ENCODE assay signal across 8 mouse cellular contexts in genomic region chr6:142387755-142388271, GRCm38 (mm10). TPM values are rescaled to one million over a fixed set of nuclear protein-coding genes. Genes with fewer than 3 reads are reported as not detected.
DNase-seq lines count a peak whose midpoint lies in the region; ATAC-seq and TF ChIP-seq lines count a peak whose summit lies in the region.

No protein-coding gene starts in this region.

- no peak overlapping the region for H3K27ac ChIP-seq in hindbrain, embryonic 11.5 days (ENCODE audit: low read depth, low read length)
- no peak overlapping the region for H3K27ac ChIP-seq in midbrain, embryonic 14.5 days (replicated peaks; ENCODE audit: low read depth, low read length)

- peak overlapping the region; percentile 76 for H3K4me2 ChIP-seq in hindbrain, embryonic 11.5 days (replicated peaks; ENCODE audit: low read depth, low read length)
- peak overlapping the region; percentile 71 for H3K4me2 ChIP-seq in midbrain, embryonic 14.5 days (ENCODE audit: low read length)

- ATAC-seq in Patski, result peak; percentile 14
- no peak for ATAC-seq in hindbrain, embryonic 11.5 days (ENCODE audit: low FRiP score)
- ATAC-seq in midbrain, embryonic 14.5 days (ENCODE audit: low FRiP score, low TSS enrichment), result no peak
- ATAC-seq in cerebellum, adult (ENCODE audit: insufficient number of reproducible peaks, low FRiP score, low TSS enrichment), result no peak

- H3K4me3 ChIP-seq in hindbrain, embryonic 11.5 days (ENCODE audit: low read depth, low read length), result peak overlapping the region; percentile 98
- H3K4me3 ChIP-seq in midbrain, embryonic 14.5 days (replicated peaks; ENCODE audit: low read depth, low read length), result peak overlapping the region; percentile 99

- in situ Hi-C loops in Patski (cut with MboI; ENCODE audit: low pct_unique_long_range_greater_than_20kb), result no loop called here

- no peaks in the 10 kb centered on the region for H3K9me3 ChIP-seq in hindbrain, embryonic 11.5 days (ENCODE audit: control insufficient read depth, low read length)
- no peaks in the 10 kb centered on the region for H3K9me3 ChIP-seq in midbrain, embryonic 14.5 days (ENCODE audit: control insufficient read depth, low read length)

- H3K9ac ChIP-seq in hindbrain, embryonic 11.5 days (ENCODE audit: low read depth, low read length), result peak overlapping the region; percentile 88
- peak overlapping the region; percentile 81 for H3K9ac ChIP-seq in midbrain, embryonic 14.5 days (replicated peaks; ENCODE audit: low read length)

- DNase-seq in kidney, adult 9 months, result peak; percentile 17
- no peak for DNase-seq in kidney, postnatal 14 days
- DNase-seq in Patski (ENCODE audit: low read depth, low spot score), result no peak
- no peak for DNase-seq in hindbrain, embryonic 11.5 days (ENCODE audit: low spot score)
- DNase-seq in midbrain, embryonic 14.5 days, result no peak
- DNase-seq in frontal cortex, postnatal 25 days (ENCODE audit: low spot score in 2 of 2), result no peak
- no peak for DNase-seq in urinary bladder, postnatal 10 days (ENCODE audit: low spot score)

- POLR2A ChIA-PET in Patski (lab: Charles Lee), result interaction anchor here (0.6 kb wide), 3 partner anchors 21 to 274 kb away, joined by 3 to 4 read pairs (median 3); no protein-coding TSS in a partner anchor

- H3K4me1 ChIP-seq in hindbrain, embryonic 11.5 days (replicated peaks; ENCODE audit: control insufficient read depth, insufficient read depth, low read length), result no peaks in the 10 kb centered on the region
- H3K4me1 ChIP-seq in midbrain, embryonic 14.5 days (ENCODE audit: control insufficient read depth, insufficient read depth, low read length), result peaks cover 18% of the 10 kb centered on the region; the same call in 1 of the 2 replicates

- no peaks in the 10 kb centered on the region for H3K36me3 ChIP-seq in hindbrain, embryonic 11.5 days (ENCODE audit: control insufficient read depth, insufficient read depth, low read length)
- H3K36me3 ChIP-seq in midbrain, embryonic 14.5 days (ENCODE audit: control insufficient read depth, insufficient read depth, low read length), result peaks cover 5% of the 10 kb centered on the region; the same call in 1 of the 2 replicates

- 28% methylated on average over 8 of the region's 8 CpGs for WGBS in hindbrain, embryonic 11.5 days
- WGBS in midbrain, embryonic 14.5 days, result 22% methylated on average over 8 of the region's 8 CpGs

- CTCF ChIA-PET in Patski (lab: Charles Lee), result no interaction called here

- no peak for TF ChIP-seq CTCF in Patski (IDR thresholded peaks at IDR 0.05)

- H3K27me3 ChIP-seq in Patski, result no peaks in the 10 kb centered on the region
- H3K27me3 ChIP-seq in hindbrain, embryonic 11.5 days (ENCODE audit: control insufficient read depth, insufficient read depth, low read length), result no peaks in the 10 kb centered on the region
- no peaks in the 10 kb centered on the region for H3K27me3 ChIP-seq in midbrain, embryonic 14.5 days (ENCODE audit: control insufficient read depth, insufficient read depth, low read length)

RNA-seq across cellular contexts. Expression of gene Golt1b, which starts 0.8 kb away (rescaled TPM):
- 44.6 TPM for polyA plus RNA-seq in Patski (2021)
- 117 and 122 TPM in 2 replicates for polyA plus RNA-seq in hindbrain, embryonic 11.5 days (2014; fragmentation: Nextera tagmentation; extraction: Ambion mirVana)
- 92.3 and 108 TPM in 2 replicates for polyA plus RNA-seq in midbrain, embryonic 14.5 days (2014; fragmentation: Nextera tagmentation; extraction: Ambion mirVana)

RNA-seq across cellular contexts. Expression of gene Recql, which starts 0.9 kb away (rescaled TPM):
- polyA plus RNA-seq in Patski (2021), result 16.1 TPM
- polyA plus RNA-seq in hindbrain, embryonic 11.5 days (2014; fragmentation: Nextera tagmentation; extraction: Ambion mirVana), result 34.9 and 41.3 TPM in 2 replicates
- polyA plus RNA-seq in midbrain, embryonic 14.5 days (2014; fragmentation: Nextera tagmentation; extraction: Ambion mirVana), result 28.6 and 35.7 TPM in 2 replicates

RNA-seq across cellular contexts. Expression of gene Spx, which starts 25.4 kb away (rescaled TPM):
- 0.06 TPM for polyA plus RNA-seq in Patski (2021)
- polyA plus RNA-seq in hindbrain, embryonic 11.5 days (2014; fragmentation: Nextera tagmentation; extraction: Ambion mirVana), result 5.7 and 6.3 TPM in 2 replicates
- polyA plus RNA-seq in midbrain, embryonic 14.5 days (2014; fragmentation: Nextera tagmentation; extraction: Ambion mirVana), result 9.8 and 10.0 TPM in 2 replicates

RNA-seq across cellular contexts. Expression of gene Pyroxd1, which starts 42.4 kb away (rescaled TPM):
- 33.0 TPM for polyA plus RNA-seq in Patski (2021)
- 21.2 and 25.9 TPM in 2 replicates for polyA plus RNA-seq in hindbrain, embryonic 11.5 days (2014; fragmentation: Nextera tagmentation; extraction: Ambion mirVana)
- polyA plus RNA-seq in midbrain, embryonic 14.5 days (2014; fragmentation: Nextera tagmentation; extraction: Ambion mirVana), result 22.3 and 25.0 TPM in 2 replicates
